Mouse (Mus musculus): ENCODE results near the gene Ryr2. TPM values are rescaled to one million over a fixed set of nuclear protein-coding genes. Genes with fewer than 3 reads are reported as not detected.

Ryr2 gene
- polyA plus RNA-seq, 1 experiment from 2014 or later = 0.15 TPM

GRCm38 (mm10) chr13:11777726-11778125 is 329.0 kb downstream of the Ryr2 start:
- H3K4me2 ChIP-seq (ENCODE audit: low read depth, severe bottlenecking) = no peak overlapping the region
- WGBS = 90% methylated on average over 6 of the region's 6 CpGs
- H3K27ac ChIP-seq (replicated peaks; ENCODE audit: low read depth, low read length) = no peak overlapping the region
- no peaks in the 10 kb centered on the region for H3K27me3 ChIP-seq (ENCODE audit: control insufficient read depth, insufficient read depth, low read length)
- H3K4me1 ChIP-seq (ENCODE audit: control insufficient read depth, insufficient read depth, low read length) = no peaks in the 10 kb centered on the region
- DNase-seq (ENCODE audit: low spot score) = no peak
- H3K9ac ChIP-seq (ENCODE audit: low read length) = no peak overlapping the region
- ATAC-seq (ENCODE audit: insufficient number of reproducible peaks, low FRiP score, low TSS enrichment, low read depth) = no peak
- no peaks in the 10 kb centered on the region for H3K9me3 ChIP-seq (ENCODE audit: control insufficient read depth, low read length)
- no peaks in the 10 kb centered on the region for H3K36me3 ChIP-seq (ENCODE audit: control insufficient read depth, insufficient read depth, low read length)
- no peak overlapping the region for H3K4me3 ChIP-seq (ENCODE audit: low read depth, low read length)

- Histone ChIP-seq H3K27me3 (ENCODE audit: control insufficient read depth, insufficient read depth, low read length) (no peaks in the 10 kb centered on the region), H3K4me3 (ENCODE audit: low read depth, low read length) (no peak overlapping the region), H3K9ac (ENCODE audit: low read length) (no peak overlapping the region), H3K4me2 (ENCODE audit: low read depth, severe bottlenecking) (no peak overlapping the region), H3K9me3 (ENCODE audit: control insufficient read depth, low read length) (no peaks in the 10 kb centered on the region), H3K36me3 (ENCODE audit: control insufficient read depth, insufficient read depth, low read length) (no peaks in the 10 kb centered on the region), H3K27ac (replicated peaks; ENCODE audit: low read depth, low read length) (no peak overlapping the region), H3K4me1 (ENCODE audit: control insufficient read depth, insufficient read depth, low read length) (no peaks in the 10 kb centered on the region)
- 92% methylated on average over 8 of the region's 8 CpGs for WGBS
- DNase-seq (ENCODE audit: low spot score) (no peak), ATAC-seq (ENCODE audit: insufficient number of reproducible peaks, low FRiP score, low TSS enrichment, low read depth) (no peak)
Observed at GRCm38 (mm10) chr13:11772173-11772572, 334.6 kb downstream of the Ryr2 start.

GRCm38 (mm10) chr13:11766899-11767298 is 339.8 kb downstream of the Ryr2 start:
- Histone ChIP-seq H3K27me3 (ENCODE audit: control insufficient read depth, insufficient read depth, low read length) (no peaks in the 10 kb centered on the region), H3K4me2 (ENCODE audit: low read depth, severe bottlenecking) (no peak overlapping the region), H3K9me3 (ENCODE audit: control insufficient read depth, low read length) (no peaks in the 10 kb centered on the region), H3K4me1 (ENCODE audit: control insufficient read depth, insufficient read depth, low read length) (no peaks in the 10 kb centered on the region), H3K36me3 (ENCODE audit: control insufficient read depth, insufficient read depth, low read length) (no peaks in the 10 kb centered on the region), H3K4me3 (ENCODE audit: low read depth, low read length) (no peak overlapping the region), H3K27ac (replicated peaks; ENCODE audit: low read depth, low read length) (no peak overlapping the region), H3K9ac (ENCODE audit: low read length) (no peak overlapping the region)
- 74% methylated on average over 2 of the region's 2 CpGs for WGBS
- no peak for DNase-seq (ENCODE audit: low spot score)
- ATAC-seq (ENCODE audit: insufficient number of reproducible peaks, low FRiP score, low TSS enrichment, low read depth) = no peak

- no peak for DNase-seq (ENCODE audit: low spot score)
- H3K9me3 ChIP-seq (ENCODE audit: control insufficient read depth, low read length) = no peaks in the 10 kb centered on the region
- no peaks in the 10 kb centered on the region for H3K27me3 ChIP-seq (ENCODE audit: control insufficient read depth, insufficient read depth, low read length)
- no peaks in the 10 kb centered on the region for H3K36me3 ChIP-seq (ENCODE audit: control insufficient read depth, insufficient read depth, low read length)
- no peak for ATAC-seq (ENCODE audit: insufficient number of reproducible peaks, low FRiP score, low TSS enrichment, low read depth)
- no peak overlapping the region for H3K9ac ChIP-seq (ENCODE audit: low read length)
- H3K27ac ChIP-seq (replicated peaks; ENCODE audit: low read depth, low read length) = no peak overlapping the region
- whole genome bisulfite sequencing = 77% methylated on average over 4 of the region's 4 CpGs
- no peak overlapping the region for H3K4me3 ChIP-seq (ENCODE audit: low read depth, low read length)
- no peaks in the 10 kb centered on the region for H3K4me1 ChIP-seq (ENCODE audit: control insufficient read depth, insufficient read depth, low read length)
- no peak overlapping the region for H3K4me2 ChIP-seq (ENCODE audit: low read depth, severe bottlenecking)
Observed at GRCm38 (mm10) chr13:11763925-11764324, 342.8 kb downstream of the Ryr2 start.

- no peaks in the 10 kb centered on the region for H3K4me1 ChIP-seq (ENCODE audit: control insufficient read depth, insufficient read depth, low read length)
- H3K36me3 ChIP-seq (ENCODE audit: control insufficient read depth, insufficient read depth, low read length) = no peaks in the 10 kb centered on the region
- DNase-seq (ENCODE audit: low spot score) = peak; percentile 36
- H3K9ac ChIP-seq (ENCODE audit: low read length) = no peak overlapping the region
- no peaks in the 10 kb centered on the region for H3K27me3 ChIP-seq (ENCODE audit: control insufficient read depth, insufficient read depth, low read length)
- no peaks in the 10 kb centered on the region for H3K9me3 ChIP-seq (ENCODE audit: control insufficient read depth, low read length)
- no peak for ATAC-seq (ENCODE audit: insufficient number of reproducible peaks, low FRiP score, low TSS enrichment, low read depth)
- H3K4me3 ChIP-seq (ENCODE audit: low read depth, low read length) = no peak overlapping the region
- WGBS = 83% methylated on average over 3 of the region's 3 CpGs
- no peak overlapping the region for H3K27ac ChIP-seq (replicated peaks; ENCODE audit: low read depth, low read length)
- H3K4me2 ChIP-seq (ENCODE audit: low read depth, severe bottlenecking) = no peak overlapping the region
Observed at GRCm38 (mm10) chr13:11763104-11763503, 343.6 kb downstream of the Ryr2 start.

GRCm38 (mm10) chr13:11757894-11758293 is 348.9 kb downstream of the Ryr2 start:
- H3K27ac ChIP-seq (replicated peaks; ENCODE audit: low read depth, low read length) = no peak overlapping the region
- H3K4me2 ChIP-seq (ENCODE audit: low read depth, severe bottlenecking) = no peak overlapping the region
- H3K4me1 ChIP-seq (ENCODE audit: control insufficient read depth, insufficient read depth, low read length) = no peaks in the 10 kb centered on the region
- DNase-seq (ENCODE audit: low spot score) = no peak
- no peaks in the 10 kb centered on the region for H3K9me3 ChIP-seq (ENCODE audit: control insufficient read depth, low read length)
- no peaks in the 10 kb centered on the region for H3K27me3 ChIP-seq (ENCODE audit: control insufficient read depth, insufficient read depth, low read length)
- no peak for ATAC-seq (ENCODE audit: insufficient number of reproducible peaks, low FRiP score, low TSS enrichment, low read depth)
- no peak overlapping the region for H3K9ac ChIP-seq (ENCODE audit: low read length)
- no peaks in the 10 kb centered on the region for H3K36me3 ChIP-seq (ENCODE audit: control insufficient read depth, insufficient read depth, low read length)
- 71% methylated on average over 7 of the region's 7 CpGs for WGBS
- no peak overlapping the region for H3K4me3 ChIP-seq (ENCODE audit: low read depth, low read length)

- WGBS = 89% methylated on average over 9 of the region's 9 CpGs
- no peaks in the 10 kb centered on the region for H3K36me3 ChIP-seq (ENCODE audit: control insufficient read depth, insufficient read depth, low read length)
Observed at GRCm38 (mm10) chr13:11745479-11745878, 361.3 kb downstream of the Ryr2 start.

GRCm38 (mm10) chr13:11738211-11738610 is 368.5 kb downstream of the Ryr2 start:
- DNase-seq (ENCODE audit: low spot score) (no peak), ATAC-seq (ENCODE audit: insufficient number of reproducible peaks, low FRiP score, low TSS enrichment, low read depth) (no peak)

More at GRCm38 (mm10) chr13:11745479-11745878, 361.3 kb downstream of the Ryr2 start:
- no peak for DNase-seq (ENCODE audit: low spot score)
- H3K9ac ChIP-seq (ENCODE audit: low read length) = no peak overlapping the region
- H3K4me3 ChIP-seq (ENCODE audit: low read depth, low read length) = no peak overlapping the region
- ATAC-seq (ENCODE audit: insufficient number of reproducible peaks, low FRiP score, low TSS enrichment, low read depth) = no peak
- no peaks in the 10 kb centered on the region for H3K4me1 ChIP-seq (ENCODE audit: control insufficient read depth, insufficient read depth, low read length)
- no peak overlapping the region for H3K4me2 ChIP-seq (ENCODE audit: low read depth, severe bottlenecking)
- no peaks in the 10 kb centered on the region for H3K9me3 ChIP-seq (ENCODE audit: control insufficient read depth, low read length)
- no peaks in the 10 kb centered on the region for H3K27me3 ChIP-seq (ENCODE audit: control insufficient read depth, insufficient read depth, low read length)
- no peak overlapping the region for H3K27ac ChIP-seq (replicated peaks; ENCODE audit: low read depth, low read length)

GRCm38 (mm10) chr13:11716216-11716615 is 390.5 kb downstream of the Ryr2 start:
- Histone ChIP-seq H3K9ac (ENCODE audit: low read length) (no peak overlapping the region), H3K4me3 (ENCODE audit: low read depth, low read length) (no peak overlapping the region), H3K27ac (replicated peaks; ENCODE audit: low read depth, low read length) (no peak overlapping the region), H3K27me3 (ENCODE audit: control insufficient read depth, insufficient read depth, low read length) (no peaks in the 10 kb centered on the region), H3K4me2 (ENCODE audit: low read depth, severe bottlenecking) (no peak overlapping the region), H3K4me1 (ENCODE audit: control insufficient read depth, insufficient read depth, low read length) (no peaks in the 10 kb centered on the region), H3K36me3 (ENCODE audit: control insufficient read depth, insufficient read depth, low read length) (no peaks in the 10 kb centered on the region), H3K9me3 (ENCODE audit: control insufficient read depth, low read length) (no peaks in the 10 kb centered on the region)
- no peak for DNase-seq (ENCODE audit: low spot score)
- 97% methylated on average over 4 of the region's 4 CpGs for WGBS
- ATAC-seq (ENCODE audit: insufficient number of reproducible peaks, low FRiP score, low TSS enrichment, low read depth) = no peak

More at GRCm38 (mm10) chr13:11738211-11738610, 368.5 kb downstream of the Ryr2 start:
- H3K9me3 ChIP-seq (ENCODE audit: control insufficient read depth, low read length) = no peaks in the 10 kb centered on the region
- no peaks in the 10 kb centered on the region for H3K4me1 ChIP-seq (ENCODE audit: control insufficient read depth, insufficient read depth, low read length)
- no peak overlapping the region for H3K9ac ChIP-seq (ENCODE audit: low read length)
- WGBS = 93% methylated on average over 12 of the region's 12 CpGs
- no peaks in the 10 kb centered on the region for H3K36me3 ChIP-seq (ENCODE audit: control insufficient read depth, insufficient read depth, low read length)
- no peaks in the 10 kb centered on the region for H3K27me3 ChIP-seq (ENCODE audit: control insufficient read depth, insufficient read depth, low read length)
- H3K4me3 ChIP-seq (ENCODE audit: low read depth, low read length) = no peak overlapping the region
- H3K27ac ChIP-seq (replicated peaks; ENCODE audit: low read depth, low read length) = no peak overlapping the region
- H3K4me2 ChIP-seq (ENCODE audit: low read depth, severe bottlenecking) = no peak overlapping the region
